Mouse (Mus musculus) heart, postnatal 0 days (tissue): ENCODE data around the gene Trim75.

Experiments used
- CTCF ChIP-seq: IDR thresholded peaks from 2 replicates; pipeline ENCODE4 v1.5.1; 2016; ENCODE audit warnings: antibody characterized with exemption, control low read depth, low read depth
- EP300 ChIP-seq: IDR thresholded peaks from 2 replicates; pipeline ENCODE4 v1.6.1; 2016; ENCODE audit warnings: antibody characterized with exemption, low read depth

GRCm38 (mm10) chr8:64998806-64999365, 11.3 kb upstream of the Trim75 start:
- no peak for TF ChIP-seq CTCF
- TF ChIP-seq EP300 = no peak
